Mouse (Mus musculus) heart, embryonic 11.5 days (tissue): ENCODE results near the gene Epb41l3. TPM values are rescaled to one million over a fixed set of nuclear protein-coding genes. Genes with fewer than 3 reads are reported as not detected.

Experiments
- ATAC-seq: fragments of 200-750 bp; cut with Nextera tagmentation; replicated peaks from 2 replicates; pipeline ENCODE4 v1.8.0; 2017; ENCODE audit warnings: moderate library complexity; ENCODE audit not compliant: insufficient number of reproducible peaks, low FRiP score, low TSS enrichment
- H3K27ac ChIP-seq: fragments of 300-500 bp; sonication (generic); 2 replicates; pipeline ENCODE4 v1.5.1; 2014; ENCODE audit warnings: mild to moderate bottlenecking, low read depth, low read length
- H3K27me3 ChIP-seq: fragments of 300-500 bp; sonication (generic); 2 replicates; pipeline ENCODE4 v1.6.1; 2014; ENCODE audit warnings: mild to moderate bottlenecking, low read length, mixed read lengths; ENCODE audit not compliant: control insufficient read depth, insufficient read depth
- H3K36me3 ChIP-seq: fragments of 300-500 bp; sonication (generic); 2 replicates; pipeline ENCODE4 v1.6.1; 2014; ENCODE audit warnings: mild to moderate bottlenecking, low read length, moderate library complexity, mixed read lengths; ENCODE audit not compliant: control insufficient read depth, insufficient read depth
- H3K4me1 ChIP-seq: fragments of 300-500 bp; sonication (generic); 2 replicates; pipeline ENCODE4 v1.6.1; 2014; ENCODE audit warnings: low read length; ENCODE audit not compliant: control insufficient read depth, insufficient read depth
- H3K4me2 ChIP-seq: fragments of 300-500 bp; sonication (generic); 2 replicates; pipeline ENCODE4 v1.6.1; 2014; ENCODE audit warnings: mild to moderate bottlenecking, moderate library complexity
- H3K4me3 ChIP-seq: fragments of 300-500 bp; sonication (generic); 2 replicates; pipeline ENCODE4 v1.5.1; 2014; ENCODE audit warnings: low read depth, low read length
- H3K9ac ChIP-seq: fragments of 300-500 bp; sonication (generic); 2 replicates; pipeline ENCODE4 v1.6.1; 2014; ENCODE audit warnings: mild to moderate bottlenecking, low read depth, low read length, moderate library complexity
- H3K9me3 ChIP-seq: fragments of 300-500 bp; sonication (generic); replicated peaks from 2 replicates; pipeline ENCODE4 v1.6.1; 2016; ENCODE audit warnings: low read length; ENCODE audit not compliant: control insufficient read depth
- WGBS: fragments of 180-500 bp; shearing (Covaris S2); extraction: QIAGEN DNeasy Blood & Tissue Kit; methylation state at CpG from one replicate; pipeline ENCODE4 v1.1.7; 2014; ENCODE audit not compliant: insufficient replicate concordance; 5-methylcytosine and 5-hydroxymethylcytosine counted together
- polyA plus RNA-seq: library from polyadenylated mRNA; unstranded; fragments of >200 nt; fragmentation: Nextera tagmentation; extraction: Ambion mirVana; gene quantifications from 2 replicates; pipeline ENCODE4 v1.2.1, GENCODE M21; 2014

Gene Epb41l3
- polyA plus RNA-seq = 118 and 139 TPM in 2 replicates

- Histone ChIP-seq H3K36me3 (no peaks in the 10 kb centered on the region), H3K4me1 (peaks cover 5% of the 10 kb centered on the region; the same call in 1 of the 2 replicates), H3K9me3 (no peaks in the 10 kb centered on the region), H3K27me3 (peaks cover 32% of the 10 kb centered on the region), H3K9ac (peak within 1 kb of the TSS; percentile 56), H3K27ac (no peak within 1 kb of the TSS), H3K4me2 (peak within 1 kb of the TSS; percentile 99), H3K4me3 (peak within 1 kb of the TSS; percentile 61)
- ATAC-seq = peak; percentile 84
- WGBS = under 1% methylated on average over 47 of the region's 47 CpGs
Observed at GRCm38 (mm10) chr17:69075501-69076237, at the start of gene Epb41l3. TSS of gene Epb41l3 (plus strand) at chr17:69075683.

- no peak overlapping the region for H3K4me2 ChIP-seq
- no peaks in the 10 kb centered on the region for H3K9me3 ChIP-seq
- H3K4me1 ChIP-seq = no peaks in the 10 kb centered on the region
- no peak overlapping the region for H3K27ac ChIP-seq
- ATAC-seq = no peak
- H3K9ac ChIP-seq = no peak overlapping the region
- WGBS = 72% methylated on average over 12 of the region's 12 CpGs
- H3K36me3 ChIP-seq = no peaks in the 10 kb centered on the region
- H3K27me3 ChIP-seq = no peaks in the 10 kb centered on the region
- no peak overlapping the region for H3K4me3 ChIP-seq
Observed at GRCm38 (mm10) chr17:69038760-69039675, 36.5 kb upstream of the Epb41l3 start.

DNA sequence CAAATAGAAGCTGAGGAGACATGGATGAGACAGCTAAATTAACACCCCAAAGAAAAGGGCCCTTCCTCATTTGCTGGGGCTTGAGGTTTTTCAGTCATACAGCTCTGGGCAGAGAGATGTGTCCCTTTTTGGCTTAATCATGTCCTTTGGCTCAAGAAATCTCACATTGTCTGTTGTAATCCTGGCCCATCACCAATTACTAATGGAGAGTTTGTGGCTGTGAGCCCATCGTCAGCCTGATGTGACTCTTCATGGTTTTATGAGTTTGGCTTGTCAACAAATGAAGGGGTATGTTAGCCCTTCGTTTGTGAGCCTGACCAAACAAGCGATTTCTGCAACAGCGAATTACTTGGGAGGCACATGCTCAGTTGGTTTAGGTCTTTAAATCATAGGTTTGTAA lies 34.0 kb upstream of the Epb41l3 start:
- Histone ChIP-seq H3K27me3 (no peaks in the 10 kb centered on the region), H3K36me3 (no peaks in the 10 kb centered on the region)

GRCm38 (mm10) chr17:69048826-69049225 lies 26.7 kb upstream of the Epb41l3 start:
- no peaks in the 10 kb centered on the region for H3K27me3 ChIP-seq

More for the DNA sequence above, 34.0 kb upstream of the Epb41l3 start:
- WGBS = 72% methylated on average over 4 of the region's 4 CpGs
- no peak overlapping the region for H3K4me2 ChIP-seq
- no peak overlapping the region for H3K9ac ChIP-seq
- no peaks in the 10 kb centered on the region for H3K9me3 ChIP-seq
- no peak overlapping the region for H3K27ac ChIP-seq
- no peak overlapping the region for H3K4me3 ChIP-seq
- no peaks in the 10 kb centered on the region for H3K4me1 ChIP-seq
- ATAC-seq = no peak

GRCm38 (mm10) chr17:69054029-69054428 lies 21.5 kb upstream of the Epb41l3 start:
- Histone ChIP-seq H3K4me2 (no peak overlapping the region), H3K9ac (no peak overlapping the region), H3K27ac (no peak overlapping the region), H3K9me3 (no peaks in the 10 kb centered on the region), H3K4me1 (no peaks in the 10 kb centered on the region), H3K4me3 (no peak overlapping the region), H3K36me3 (no peaks in the 10 kb centered on the region), H3K27me3 (no peaks in the 10 kb centered on the region)
- ATAC-seq = no peak
- 73% methylated on average over 4 of the region's 4 CpGs for WGBS

More at GRCm38 (mm10) chr17:69048826-69049225, 26.7 kb upstream of the Epb41l3 start:
- H3K27ac ChIP-seq = no peak overlapping the region
- H3K4me2 ChIP-seq = no peak overlapping the region
- no peak overlapping the region for H3K4me3 ChIP-seq
- no peak overlapping the region for H3K9ac ChIP-seq
- no peaks in the 10 kb centered on the region for H3K36me3 ChIP-seq
- H3K9me3 ChIP-seq = no peaks in the 10 kb centered on the region
- ATAC-seq = no peak
- WGBS = 61% methylated on average over 3 of the region's 3 CpGs
- H3K4me1 ChIP-seq = no peaks in the 10 kb centered on the region

DNA sequence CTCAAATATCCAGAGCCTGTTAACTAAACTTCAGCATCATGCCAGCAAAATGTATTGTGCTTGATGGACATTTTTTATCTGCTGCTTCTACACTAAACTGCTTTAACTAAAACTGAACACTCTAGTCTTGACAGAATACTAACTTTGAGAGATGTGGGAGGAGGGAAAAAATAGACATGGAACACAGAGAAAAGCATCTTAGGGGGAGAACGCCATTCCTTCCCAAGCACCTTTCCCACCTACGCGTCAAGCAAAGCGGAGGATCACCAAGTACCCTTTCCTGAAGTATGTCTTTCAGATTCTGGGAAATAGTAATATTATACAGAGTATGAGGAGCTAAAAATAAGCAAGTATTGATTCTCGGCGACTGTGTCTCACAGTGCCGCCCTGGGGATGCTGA lies 15.7 kb upstream of the Epb41l3 start:
- no peak overlapping the region for H3K27ac ChIP-seq
- no peaks in the 10 kb centered on the region for H3K36me3 ChIP-seq
- no peaks in the 10 kb centered on the region for H3K4me1 ChIP-seq
- ATAC-seq = no peak
- H3K9me3 ChIP-seq = no peaks in the 10 kb centered on the region
- H3K27me3 ChIP-seq = no peaks in the 10 kb centered on the region
- no peak overlapping the region for H3K4me3 ChIP-seq
- no peak overlapping the region for H3K9ac ChIP-seq
- 83% methylated on average over 7 of the region's 7 CpGs for WGBS
- no peak overlapping the region for H3K4me2 ChIP-seq

- 75% methylated on average over 7 of the region's 7 CpGs for WGBS
- H3K9me3 ChIP-seq = no peaks in the 10 kb centered on the region
- H3K4me3 ChIP-seq = no peak overlapping the region
- H3K27ac ChIP-seq = no peak overlapping the region
- ATAC-seq = no peak
- H3K4me1 ChIP-seq = no peaks in the 10 kb centered on the region
- no peaks in the 10 kb centered on the region for H3K27me3 ChIP-seq
- no peaks in the 10 kb centered on the region for H3K36me3 ChIP-seq
- no peak overlapping the region for H3K9ac ChIP-seq
- no peak overlapping the region for H3K4me2 ChIP-seq
Observed at GRCm38 (mm10) chr17:69060388-69060787, 15.1 kb upstream of the Epb41l3 start.

DNA sequence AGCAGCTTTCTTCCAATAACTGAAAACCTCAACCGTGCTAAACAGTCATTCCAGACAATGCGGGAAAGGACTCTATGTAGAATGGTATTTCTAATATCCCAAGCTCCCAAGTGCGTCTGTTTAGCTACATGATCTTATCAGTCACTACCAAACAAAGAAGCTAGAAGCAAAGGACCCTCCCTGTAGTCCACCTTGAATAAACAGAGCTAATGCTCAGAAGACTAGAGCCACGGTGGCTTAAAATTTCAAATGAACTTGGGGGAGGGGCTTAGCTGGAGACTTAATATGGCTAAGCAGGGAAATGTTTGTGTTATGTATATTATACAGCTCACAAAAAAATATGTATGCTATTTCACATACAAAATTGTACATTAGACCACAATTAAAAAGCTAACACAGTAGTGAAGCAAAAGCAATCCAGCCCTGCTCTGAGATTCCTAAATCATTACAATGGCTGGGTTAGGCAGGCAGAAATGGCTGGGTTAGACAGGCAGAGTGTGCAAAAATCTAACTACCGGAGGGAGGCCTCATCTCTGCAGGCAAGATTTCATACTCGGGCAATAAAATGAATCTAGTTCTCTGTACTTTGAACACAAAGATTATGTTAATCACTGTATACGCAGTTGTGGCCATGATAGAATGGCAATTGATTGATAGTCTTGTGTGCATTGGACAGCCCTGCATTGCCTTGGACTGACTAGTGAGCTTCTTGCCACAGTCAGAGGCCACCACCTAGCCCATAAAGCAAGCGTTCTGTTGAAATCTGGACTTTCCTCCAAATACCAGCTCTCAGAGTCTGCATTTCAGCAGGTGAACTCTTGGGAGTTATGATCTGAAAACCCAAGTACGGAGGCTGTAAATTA lies 13.4 kb upstream of the Epb41l3 start:
- WGBS = 72% methylated on average over 9 of the region's 9 CpGs
- no peak for ATAC-seq

More for the DNA sequence above, 13.4 kb upstream of the Epb41l3 start:
- Histone ChIP-seq H3K9me3 (no peaks in the 10 kb centered on the region), H3K4me2 (no peak overlapping the region), H3K27me3 (no peaks in the 10 kb centered on the region), H3K4me3 (no peak overlapping the region), H3K36me3 (no peaks in the 10 kb centered on the region), H3K4me1 (no peaks in the 10 kb centered on the region), H3K9ac (no peak overlapping the region), H3K27ac (no peak overlapping the region)
